Mouse (Mus musculus): Measurements from ENCODE around the gene Traf4. TPM values are rescaled to one million over a fixed set of nuclear protein-coding genes. Genes with fewer than 3 reads are reported as not detected.

The Traf4 gene
- polyA plus RNA-seq, 1 experiment from 2014 or later, result 56.5 TPM

- Histone ChIP-seq H3K4me3 (ENCODE audit: low read depth, low read length) (no peak overlapping the region), H3K9ac (replicated peaks; ENCODE audit: low read depth, low read length) (no peak overlapping the region), H3K4me2 (ENCODE audit: low read depth, low read length) (no peak overlapping the region), H3K9me3 (ENCODE audit: control insufficient read depth, low read length) (no peaks in the 10 kb centered on the region), H3K4me1 (ENCODE audit: control insufficient read depth, insufficient read depth, low read length) (peaks cover 15% of the 10 kb centered on the region), H3K36me3 (ENCODE audit: control insufficient read depth, insufficient read depth, low read length) (no peaks in the 10 kb centered on the region), H3K27ac (ENCODE audit: low read depth, low read length) (no peak overlapping the region), H3K27me3 (ENCODE audit: control insufficient read depth, insufficient read depth, low read length) (no peaks in the 10 kb centered on the region)
- no peak for ATAC-seq (ENCODE audit: low read depth)
Measured at GRCm38 (mm10) chr11:78123782-78124181, 41.6 kb downstream of the Traf4 start.

GRCm38 (mm10) chr11:78122815-78123214, 42.6 kb downstream of the Traf4 start:
- no peak overlapping the region for H3K4me2 ChIP-seq (ENCODE audit: low read depth, low read length)
- H3K27ac ChIP-seq (ENCODE audit: low read depth, low read length), result no peak overlapping the region
- H3K36me3 ChIP-seq (ENCODE audit: control insufficient read depth, insufficient read depth, low read length), result no peaks in the 10 kb centered on the region
- ATAC-seq (ENCODE audit: low read depth), result no peak
- 89% methylated on average over 4 of the region's 4 CpGs for whole genome bisulfite sequencing
- H3K4me3 ChIP-seq (ENCODE audit: low read depth, low read length), result no peak overlapping the region
- no peak overlapping the region for H3K9ac ChIP-seq (replicated peaks; ENCODE audit: low read depth, low read length)
- H3K4me1 ChIP-seq (ENCODE audit: control insufficient read depth, insufficient read depth, low read length), result peaks cover 21% of the 10 kb centered on the region
- H3K9me3 ChIP-seq (ENCODE audit: control insufficient read depth, low read length), result no peaks in the 10 kb centered on the region
- H3K27me3 ChIP-seq (ENCODE audit: control insufficient read depth, insufficient read depth, low read length), result no peaks in the 10 kb centered on the region

GRCm38 (mm10) chr11:78121176-78121575, 44.2 kb downstream of the Traf4 start:
- Histone ChIP-seq H3K9me3 (ENCODE audit: control insufficient read depth, low read length) (no peaks in the 10 kb centered on the region), H3K9ac (replicated peaks; ENCODE audit: low read depth, low read length) (no peak overlapping the region), H3K4me3 (ENCODE audit: low read depth, low read length) (no peak overlapping the region), H3K4me1 (ENCODE audit: control insufficient read depth, insufficient read depth, low read length) (peaks cover 31% of the 10 kb centered on the region), H3K27me3 (ENCODE audit: control insufficient read depth, insufficient read depth, low read length) (no peaks in the 10 kb centered on the region), H3K27ac (ENCODE audit: low read depth, low read length) (no peak overlapping the region), H3K36me3 (ENCODE audit: control insufficient read depth, insufficient read depth, low read length) (no peaks in the 10 kb centered on the region), H3K4me2 (ENCODE audit: low read depth, low read length) (no peak overlapping the region)
- WGBS, result 18% methylated on average over 5 of the region's 5 CpGs
- ATAC-seq (ENCODE audit: low read depth), result no peak

- no peaks in the 10 kb centered on the region for H3K27me3 ChIP-seq (ENCODE audit: control insufficient read depth, insufficient read depth, low read length)
- no peak overlapping the region for H3K27ac ChIP-seq (ENCODE audit: low read depth, low read length)
- H3K4me2 ChIP-seq (ENCODE audit: low read depth, low read length), result no peak overlapping the region
- ATAC-seq (ENCODE audit: low read depth), result no peak
- no peaks in the 10 kb centered on the region for H3K36me3 ChIP-seq (ENCODE audit: control insufficient read depth, insufficient read depth, low read length)
- no peaks in the 10 kb centered on the region for H3K9me3 ChIP-seq (ENCODE audit: control insufficient read depth, low read length)
- 86% methylated on average over 8 of the region's 8 CpGs for WGBS
- no peak overlapping the region for H3K4me3 ChIP-seq (ENCODE audit: low read depth, low read length)
- H3K9ac ChIP-seq (replicated peaks; ENCODE audit: low read depth, low read length), result no peak overlapping the region
- H3K4me1 ChIP-seq (ENCODE audit: control insufficient read depth, insufficient read depth, low read length), result peaks cover 34% of the 10 kb centered on the region
Measured at GRCm38 (mm10) chr11:78119898-78120297, 45.5 kb downstream of the Traf4 start.

GRCm38 (mm10) chr11:78118467-78118866, 46.9 kb downstream of the Traf4 start:
- Histone ChIP-seq H3K4me3 (ENCODE audit: low read depth, low read length) (no peak overlapping the region), H3K4me2 (ENCODE audit: low read depth, low read length) (no peak overlapping the region), H3K9me3 (ENCODE audit: control insufficient read depth, low read length) (no peaks in the 10 kb centered on the region), H3K4me1 (ENCODE audit: control insufficient read depth, insufficient read depth, low read length) (peaks cover 44% of the 10 kb centered on the region), H3K36me3 (ENCODE audit: control insufficient read depth, insufficient read depth, low read length) (no peaks in the 10 kb centered on the region), H3K27me3 (ENCODE audit: control insufficient read depth, insufficient read depth, low read length) (no peaks in the 10 kb centered on the region), H3K9ac (replicated peaks; ENCODE audit: low read depth, low read length) (no peak overlapping the region), H3K27ac (ENCODE audit: low read depth, low read length) (no peak overlapping the region)
- no peak for ATAC-seq (ENCODE audit: low read depth)

- Histone ChIP-seq H3K36me3 (ENCODE audit: control insufficient read depth, insufficient read depth, low read length) (no peaks in the 10 kb centered on the region), H3K9me3 (ENCODE audit: control insufficient read depth, low read length) (no peaks in the 10 kb centered on the region), H3K27me3 (ENCODE audit: control insufficient read depth, insufficient read depth, low read length) (no peaks in the 10 kb centered on the region), H3K27ac (ENCODE audit: low read depth, low read length) (peak overlapping the region; percentile 94; the same call in 1 of the 2 replicates), H3K9ac (replicated peaks; ENCODE audit: low read depth, low read length) (peak overlapping the region; percentile 80), H3K4me1 (ENCODE audit: control insufficient read depth, insufficient read depth, low read length) (peaks cover 39% of the 10 kb centered on the region), H3K4me2 (ENCODE audit: low read depth, low read length) (peak overlapping the region; percentile 48), H3K4me3 (ENCODE audit: low read depth, low read length) (peak overlapping the region; percentile 55)
- no peak for ATAC-seq (ENCODE audit: low read depth)
- WGBS, result 3% methylated on average over 5 of the region's 5 CpGs
Measured at GRCm38 (mm10) chr11:78116146-78116410, 49.3 kb downstream of the Traf4 start.

GRCm38 (mm10) chr11:78115367-78116145, 49.8 kb downstream of the Traf4 start:
- no peaks in the 10 kb centered on the region for H3K36me3 ChIP-seq (ENCODE audit: control insufficient read depth, insufficient read depth, low read length)
- under 1% methylated on average over 30 of the region's 37 CpGs for WGBS
- H3K4me1 ChIP-seq (ENCODE audit: control insufficient read depth, insufficient read depth, low read length), result peaks cover 35% of the 10 kb centered on the region

GRCm38 (mm10) chr11:78114676-78115366, 50.6 kb downstream of the Traf4 start:
- 12% methylated on average over 15 of the region's 19 CpGs for WGBS
- Histone ChIP-seq H3K36me3 (ENCODE audit: control insufficient read depth, insufficient read depth, low read length) (no peaks in the 10 kb centered on the region), H3K4me1 (ENCODE audit: control insufficient read depth, insufficient read depth, low read length) (peaks cover 35% of the 10 kb centered on the region), H3K4me3 (ENCODE audit: low read depth, low read length) (peak overlapping the region; percentile 55), H3K4me2 (ENCODE audit: low read depth, low read length) (peak overlapping the region; percentile 48), H3K9ac (replicated peaks; ENCODE audit: low read depth, low read length) (peak overlapping the region; percentile 80), H3K27ac (ENCODE audit: low read depth, low read length) (peak overlapping the region; percentile 94), H3K27me3 (ENCODE audit: control insufficient read depth, insufficient read depth, low read length) (no peaks in the 10 kb centered on the region), H3K9me3 (ENCODE audit: control insufficient read depth, low read length) (no peaks in the 10 kb centered on the region)
- ATAC-seq (ENCODE audit: low read depth), result no peak

More at GRCm38 (mm10) chr11:78115367-78116145, 49.8 kb downstream of the Traf4 start:
- Histone ChIP-seq H3K4me3 (ENCODE audit: low read depth, low read length) (peak overlapping the region; percentile 55), H3K9me3 (ENCODE audit: control insufficient read depth, low read length) (no peaks in the 10 kb centered on the region), H3K27ac (ENCODE audit: low read depth, low read length) (peak overlapping the region; percentile 94), H3K9ac (replicated peaks; ENCODE audit: low read depth, low read length) (peak overlapping the region; percentile 80), H3K27me3 (ENCODE audit: control insufficient read depth, insufficient read depth, low read length) (no peaks in the 10 kb centered on the region), H3K4me2 (ENCODE audit: low read depth, low read length) (peak overlapping the region; percentile 48)
- peak; percentile 99 for ATAC-seq (ENCODE audit: low read depth)

GRCm38 (mm10) chr11:78113616-78114015, 51.8 kb downstream of the Traf4 start:
- no peaks in the 10 kb centered on the region for H3K36me3 ChIP-seq (ENCODE audit: control insufficient read depth, insufficient read depth, low read length)
- no peak overlapping the region; the same call in 1 of the 2 replicates for H3K4me2 ChIP-seq (ENCODE audit: low read depth, low read length)
- WGBS, result 62% methylated on average over 2 of the region's 2 CpGs
- H3K4me3 ChIP-seq (ENCODE audit: low read depth, low read length), result no peak overlapping the region
- H3K27me3 ChIP-seq (ENCODE audit: control insufficient read depth, insufficient read depth, low read length), result no peaks in the 10 kb centered on the region
- H3K9me3 ChIP-seq (ENCODE audit: control insufficient read depth, low read length), result no peaks in the 10 kb centered on the region
- H3K4me1 ChIP-seq (ENCODE audit: control insufficient read depth, insufficient read depth, low read length), result peaks cover 30% of the 10 kb centered on the region
- no peak overlapping the region for H3K9ac ChIP-seq (replicated peaks; ENCODE audit: low read depth, low read length)
- no peak for ATAC-seq (ENCODE audit: low read depth)
- H3K27ac ChIP-seq (ENCODE audit: low read depth, low read length), result no peak overlapping the region
